Mouse (Mus musculus): ENCODE data around the gene Wdr26.

The Wdr26 gene

GRCm38 (mm10) chr1:181167816-181168215, 44.0 kb downstream of the Wdr26 start:
- no peak for DNase-seq (ENCODE audit: low spot score)

- no peak for DNase-seq (ENCODE audit: low spot score)
These were observed 60.3 kb downstream of the Wdr26 start for GRCm38 (mm10) chr1:181151541-181151940.

GRCm38 (mm10) chr1:181150827-181151534, 60.8 kb downstream of the Wdr26 start:
- DNase-seq (ENCODE audit: low spot score): peak; percentile 92

GRCm38 (mm10) chr1:181150431-181150826, 61.4 kb downstream of the Wdr26 start:
- no peak for DNase-seq (ENCODE audit: low spot score)

- no peak for DNase-seq (ENCODE audit: low spot score)
These were observed 62.3 kb downstream of the Wdr26 start for GRCm38 (mm10) chr1:181149373-181150017.

- DNase-seq (ENCODE audit: low spot score): no peak
These were observed 63.3 kb downstream of the Wdr26 start for GRCm38 (mm10) chr1:181148540-181148939.

- no peak for DNase-seq (ENCODE audit: low spot score)
These were observed 65.6 kb downstream of the Wdr26 start for GRCm38 (mm10) chr1:181146187-181146586.

GRCm38 (mm10) chr1:181144966-181145365, 66.8 kb downstream of the Wdr26 start:
- DNase-seq (ENCODE audit: low spot score): no peak

- DNase-seq (ENCODE audit: low spot score): peak; percentile 94
These were observed 67.6 kb downstream of the Wdr26 start, which contains the start of the genes Nvl and Cnih4 for GRCm38 (mm10) chr1:181143950-181144836. Nvl (minus strand) TSS chr1:181144204. Cnih4 (plus strand) TSS chr1:181144693.

- DNase-seq (ENCODE audit: low spot score): no peak
These were observed 68.2 kb downstream of the Wdr26 start for GRCm38 (mm10) chr1:181143609-181143949.

- no peak for DNase-seq (ENCODE audit: low spot score)
These were observed 73.1 kb downstream of the Wdr26 start for GRCm38 (mm10) chr1:181138730-181139129.

GRCm38 (mm10) chr1:181131915-181132314, 79.9 kb downstream of the Wdr26 start:
- DNase-seq (ENCODE audit: low spot score): no peak

GRCm38 (mm10) chr1:181126766-181127165, 85.0 kb downstream of the Wdr26 start:
- no peak for DNase-seq (ENCODE audit: low spot score)

- DNase-seq (ENCODE audit: low spot score): no peak
These were observed 85.9 kb downstream of the Wdr26 start for GRCm38 (mm10) chr1:181125916-181126315.

- no peak for DNase-seq (ENCODE audit: low spot score)
These were observed 87.7 kb downstream of the Wdr26 start for GRCm38 (mm10) chr1:181124145-181124544.
